Mouse (Mus musculus): ENCODE results near the gene Tlr12. TPM values are rescaled to one million over a fixed set of nuclear protein-coding genes. Genes with fewer than 3 reads are reported as not detected.
"Not testable (repeated sequence)": the region's sequence is repeated elsewhere in the genome, so short reads cannot be mapped to it uniquely, and the experiment has no call there.

Gene Tlr12
- polyA plus RNA-seq, 1 experiment from 2014 or later: 1.6 TPM

GRCm38 (mm10) chr4:128615761-128616160 lies 2.7 kb downstream of the Tlr12 start:
- ATAC-seq: no peak

GRCm38 (mm10) chr4:128613326-128613725 lies 5.1 kb downstream of the Tlr12 start:
- H3K27ac ChIP-seq: no peak overlapping the region
- no peaks in the 10 kb centered on the region for H3K9me3 ChIP-seq (replicated peaks)
- H3K4me2 ChIP-seq: no peak overlapping the region
- ATAC-seq: no peak
- H3K27me3 ChIP-seq: 0 out of 2 replicates have a peak, but pooled peaks cover 4% of the 10 kb centered on the region
- no peak overlapping the region for H3K4me3 ChIP-seq
- WGBS: 24% methylated on average over 8 of the region's 8 CpGs
- H3K9ac ChIP-seq: no peak overlapping the region
- peaks cover 16% of the 10 kb centered on the region for H3K4me1 ChIP-seq
- 0 out of 2 replicates have a peak, but pooled peaks cover 2% of the 10 kb centered on the region for H3K36me3 ChIP-seq (ENCODE audit: poor library complexity, severe bottlenecking)

More at GRCm38 (mm10) chr4:128615761-128616160, 2.7 kb downstream of the Tlr12 start:
- Histone ChIP-seq H3K4me1 (peaks cover under 1% of the 10 kb centered on the region), H3K36me3 (ENCODE audit: poor library complexity, severe bottlenecking) (no peaks in the 10 kb centered on the region), H3K4me3 (no peak overlapping the region), H3K27me3 (0 out of 2 replicates have a peak, but pooled peaks cover 4% of the 10 kb centered on the region), H3K4me2 (no peak overlapping the region), H3K9ac (no peak overlapping the region), H3K9me3 (replicated peaks) (no peaks in the 10 kb centered on the region), H3K27ac (no peak overlapping the region)
- WGBS: 92% methylated on average over 14 of the region's 14 CpGs

GRCm38 (mm10) chr4:128611726-128612125 lies 6.7 kb downstream of the Tlr12 start:
- 76% methylated on average over 3 of the region's 3 CpGs for WGBS
- not testable (repeated sequence) for H3K27me3 ChIP-seq; ATAC-seq; H3K4me2 ChIP-seq; H3K4me3 ChIP-seq; H3K36me3 ChIP-seq (ENCODE audit: poor library complexity, severe bottlenecking); H3K27ac ChIP-seq; H3K9ac ChIP-seq; H3K9me3 ChIP-seq (replicated peaks)
- peaks cover 29% of the 10 kb centered on the region for H3K4me1 ChIP-seq

GRCm38 (mm10) chr4:128610706-128611105 lies 7.7 kb downstream of the Tlr12 start:
- H3K4me1 ChIP-seq: peaks cover 29% of the 10 kb centered on the region
- H3K4me3 ChIP-seq: peak overlapping the region; percentile 61
- no peak overlapping the region for H3K9ac ChIP-seq
- no peak overlapping the region; the same call in 1 of the 2 replicates for H3K27ac ChIP-seq
- 30% methylated on average over 10 of the region's 10 CpGs for WGBS
- no peaks in the 10 kb centered on the region for H3K9me3 ChIP-seq (replicated peaks)
- H3K27me3 ChIP-seq: no peaks in the 10 kb centered on the region
- peak overlapping the region; percentile 76 for H3K4me2 ChIP-seq
- 0 out of 2 replicates have a peak, but pooled peaks cover 5% of the 10 kb centered on the region for H3K36me3 ChIP-seq (ENCODE audit: poor library complexity, severe bottlenecking)
- no peak for ATAC-seq

- Histone ChIP-seq H3K9me3 (replicated peaks) (no peaks in the 10 kb centered on the region), H3K36me3 (ENCODE audit: poor library complexity, severe bottlenecking) (0 out of 2 replicates have a peak, but pooled peaks cover 5% of the 10 kb centered on the region), H3K4me3 (peak within 1 kb of the TSS; percentile 61), H3K4me2 (peak within 1 kb of the TSS; percentile 76), H3K27me3 (no peaks in the 10 kb centered on the region), H3K9ac (peak within 1 kb of the TSS; percentile 72), H3K27ac (peak within 1 kb of the TSS; percentile 40; the same call in 1 of the 2 replicates), H3K4me1 (peaks cover 29% of the 10 kb centered on the region)
- ATAC-seq: peak; percentile 99
- WGBS: under 1% methylated on average over 24 of the region's 24 CpGs
Measured at GRCm38 (mm10) chr4:128609925-128610402, 8.5 kb downstream of the Tlr12 start, which contains the start of gene Zscan20. Gene Zscan20 (minus strand): TSS chr4:128610098.

- 0 out of 2 replicates have a peak overlapping the region, but pooled peaks have one; percentile 40 for H3K27ac ChIP-seq
- no peaks in the 10 kb centered on the region for H3K27me3 ChIP-seq
- WGBS: 11% methylated on average over 25 of the region's 27 CpGs
- no peaks in the 10 kb centered on the region for H3K9me3 ChIP-seq (replicated peaks)
- H3K4me3 ChIP-seq: peak overlapping the region; percentile 61
- peaks cover 29% of the 10 kb centered on the region for H3K4me1 ChIP-seq
- peak overlapping the region; percentile 72 for H3K9ac ChIP-seq
- peaks cover 9% of the 10 kb centered on the region for H3K36me3 ChIP-seq (ENCODE audit: poor library complexity, severe bottlenecking)
- ATAC-seq: no peak
- H3K4me2 ChIP-seq: peak overlapping the region; percentile 76
Measured at GRCm38 (mm10) chr4:128609276-128609924, 9.0 kb downstream of the Tlr12 start.

- H3K27me3 ChIP-seq: no peaks in the 10 kb centered on the region
- ATAC-seq: no peak
- H3K27ac ChIP-seq: no peak overlapping the region
- WGBS: 81% methylated on average over 11 of the region's 11 CpGs
- no peak overlapping the region for H3K9ac ChIP-seq
- peaks cover 26% of the 10 kb centered on the region for H3K36me3 ChIP-seq (ENCODE audit: poor library complexity, severe bottlenecking)
- no peak overlapping the region for H3K4me3 ChIP-seq
- no peaks in the 10 kb centered on the region for H3K9me3 ChIP-seq (replicated peaks)
- no peak overlapping the region for H3K4me2 ChIP-seq
- H3K4me1 ChIP-seq: peaks cover 29% of the 10 kb centered on the region
Measured at GRCm38 (mm10) chr4:128607661-128608060, 10.8 kb downstream of the Tlr12 start.

- no peaks in the 10 kb centered on the region for H3K9me3 ChIP-seq (replicated peaks)
- no peak for ATAC-seq
- 96% methylated on average over 7 of the region's 7 CpGs for WGBS
- peaks cover 29% of the 10 kb centered on the region for H3K4me1 ChIP-seq
- H3K9ac ChIP-seq: no peak overlapping the region
- no peak overlapping the region for H3K27ac ChIP-seq
- H3K36me3 ChIP-seq (ENCODE audit: poor library complexity, severe bottlenecking): peaks cover 37% of the 10 kb centered on the region
- H3K27me3 ChIP-seq: no peaks in the 10 kb centered on the region
- H3K4me3 ChIP-seq: no peak overlapping the region
- H3K4me2 ChIP-seq: no peak overlapping the region
Measured at GRCm38 (mm10) chr4:128606586-128606985, 11.8 kb downstream of the Tlr12 start.

GRCm38 (mm10) chr4:128597801-128598560 lies 20.4 kb downstream of the Tlr12 start:
- Histone ChIP-seq H3K27me3 (no peaks in the 10 kb centered on the region), H3K36me3 (ENCODE audit: poor library complexity, severe bottlenecking) (peaks cover 47% of the 10 kb centered on the region), H3K27ac (no peak overlapping the region), H3K9me3 (replicated peaks) (no peaks in the 10 kb centered on the region), H3K4me1 (no peaks in the 10 kb centered on the region), H3K4me2 (no peak overlapping the region), H3K4me3 (no peak overlapping the region), H3K9ac (no peak overlapping the region)
- ATAC-seq: no peak
- 91% methylated on average over 12 of the region's 12 CpGs for WGBS

- 93% methylated on average over 5 of the region's 5 CpGs for WGBS
- no peaks in the 10 kb centered on the region for H3K4me1 ChIP-seq
- no peaks in the 10 kb centered on the region for H3K9me3 ChIP-seq (replicated peaks)
- H3K27me3 ChIP-seq: no peaks in the 10 kb centered on the region
- H3K4me2 ChIP-seq: no peak overlapping the region
- ATAC-seq: no peak
- no peak overlapping the region for H3K9ac ChIP-seq
- H3K27ac ChIP-seq: no peak overlapping the region
- peaks cover 48% of the 10 kb centered on the region for H3K36me3 ChIP-seq (ENCODE audit: poor library complexity, severe bottlenecking)
- no peak overlapping the region for H3K4me3 ChIP-seq
Measured at GRCm38 (mm10) chr4:128594062-128594461, 24.4 kb downstream of the Tlr12 start.

GRCm38 (mm10) chr4:128593286-128593685 lies 25.1 kb downstream of the Tlr12 start:
- WGBS: 96% methylated on average over 4 of the region's 4 CpGs

GRCm38 (mm10) chr4:128579182-128579581 lies 39.2 kb downstream of the Tlr12 start:
- Histone ChIP-seq H3K4me2 (no peak overlapping the region), H3K9ac (no peak overlapping the region), H3K4me1 (no peaks in the 10 kb centered on the region), H3K36me3 (ENCODE audit: poor library complexity, severe bottlenecking) (peaks cover 71% of the 10 kb centered on the region), H3K9me3 (replicated peaks) (peaks cover 46% of the 10 kb centered on the region), H3K4me3 (no peak overlapping the region), H3K27ac (no peak overlapping the region), H3K27me3 (no peaks in the 10 kb centered on the region)
- no peak for ATAC-seq
- 62% methylated on average over 4 of the region's 4 CpGs for WGBS

More at GRCm38 (mm10) chr4:128593286-128593685, 25.1 kb downstream of the Tlr12 start:
- Histone ChIP-seq H3K9me3 (replicated peaks) (no peaks in the 10 kb centered on the region), H3K27me3 (no peaks in the 10 kb centered on the region), H3K4me3 (no peak overlapping the region), H3K4me1 (no peaks in the 10 kb centered on the region), H3K4me2 (no peak overlapping the region), H3K36me3 (ENCODE audit: poor library complexity, severe bottlenecking) (peaks cover 48% of the 10 kb centered on the region), H3K9ac (no peak overlapping the region), H3K27ac (no peak overlapping the region)
- no peak for ATAC-seq

Data from forebrain, embryonic 13.5 days (tissue).